Mouse (Mus musculus) left cerebral cortex, postnatal 14 days (tissue): ENCODE data around the gene Odf3l1. TPM values are rescaled to one million over a fixed set of nuclear protein-coding genes. Genes with fewer than 3 reads are reported as not detected.

ENCODE experiments used
- DNase-seq, 2 experiments: peaks; one replicate each; pipeline ENCODE4 v3.0.0; 2021 to 2022; ENCODE audit warnings: low spot score in 2 of 2, mixed read lengths in 1 of 2
- intact Hi-C: fragments of 180-260 bp; cut with DNase I; formaldehyde crosslinking; loops from one replicate; pipeline ENCODE4 v1.15.1; 2025
- total RNA-seq, 2 experiments: library from RNA; stranded (reverse); gene quantifications; 2 replicates each; pipeline ENCODE4 v1.2.3; 2021

The Odf3l1 gene
- total RNA-seq, 2 experiments from 2014 or later = not detected

DNA sequence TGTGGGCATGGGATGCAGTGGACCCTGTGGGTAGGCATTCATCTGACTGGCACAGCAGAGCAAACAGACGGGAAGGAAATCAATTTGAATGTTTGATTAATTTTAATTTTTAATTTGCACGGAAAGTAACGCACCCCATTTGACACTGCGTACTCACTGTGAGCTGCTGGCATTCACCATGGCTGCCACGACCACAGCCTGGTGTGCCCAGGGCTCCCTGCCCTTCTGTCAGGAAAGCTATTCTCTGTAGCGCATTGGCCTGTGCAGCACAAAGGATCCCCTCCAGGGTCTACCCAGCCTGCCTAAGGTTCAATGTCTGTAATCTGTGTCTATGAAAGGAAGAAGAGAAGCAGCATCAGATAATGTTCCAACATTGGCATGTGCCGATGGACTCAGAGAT is 61.3 kb downstream of the Odf3l1 start:
- no peak for DNase-seq
- intact Hi-C loops = no loop called here

Other genes starting within 250 kb of the Odf3l1 start
- gene Lingo1, start 68.2 kb downstream of the Odf3l1 start, total RNA-seq = 100 to 1,000 TPM; 490 to 503 TPM
- gene Cspg4, start 354 bp upstream of the Odf3l1 start, total RNA-seq = 10 to 100 TPM; 21.4 to 25.0 TPM
- 1 to 10 TPM; 4.6 to 5.2 TPM for gene Snx33, start 63.7 kb upstream of the Odf3l1 start, total RNA-seq
- gene Imp3, start 72.8 kb upstream of the Odf3l1 start, total RNA-seq = 10 to 100 TPM; 50.6 to 51.1 TPM
- 10 to 100 TPM; 17.3 to 17.7 TPM for gene Snupn, start 86.2 kb upstream of the Odf3l1 start, total RNA-seq
- gene Ptpn9, start 130.2 kb upstream of the Odf3l1 start, total RNA-seq = 10 to 100 TPM; 25.8 to 27.7 TPM
- gene Sin3a, start 207.4 kb upstream of the Odf3l1 start, total RNA-seq = 10 to 100 TPM; 27.1 to 28.5 TPM